ENCODE assay signal across 18 mouse cellular contexts in genomic region chr10:109758921-109759600, GRCm38 (mm10).
DNase-seq lines count a peak whose midpoint lies in the region; ATAC-seq and TF ChIP-seq lines count a peak whose summit lies in the region.
"Had no signal": no experiment of that assay in that cellular context is flagged by ENCODE, and none has a peak within 500 bp of the region (broad histone marks: within the 10 kb centered on the region; RNA-seq: fewer than 3 reads in every experiment).

No protein-coding gene starts in this region.

- 65% methylated on average over 17 of the region's 17 CpGs for WGBS in hindbrain, embryonic 15.5 days
- 82% methylated on average over 17 of the region's 17 CpGs for WGBS in hindbrain, embryonic 11.5 days
- 19% methylated on average over 17 of the region's 17 CpGs for WGBS in cerebellum, adult 2 months

- H3K27me3 ChIP-seq in hindbrain, embryonic 15.5 days = no peaks in the 10 kb centered on the region
- no peaks in the 10 kb centered on the region for H3K27me3 ChIP-seq in hindbrain, embryonic 11.5 days (ENCODE audit: control insufficient read depth, insufficient read depth, low read length)
- no peaks in the 10 kb centered on the region for H3K27me3 ChIP-seq in cerebellum, adult 2 months (ENCODE audit: control insufficient read depth, insufficient read depth, low read length)
- H3K27me3 ChIP-seq: heart, embryonic 15.5 days; lung, embryonic 15.5 days; midbrain, embryonic 12.5 days had no signal

- TF ChIP-seq CTCF in cerebellum, adult 2 months (IDR thresholded peaks at IDR 0.05; ENCODE audit: borderline replicate concordance, insufficient read depth, low read depth, low read length) = no peak

- H3K4me2 ChIP-seq in hindbrain, embryonic 15.5 days = 0 out of 2 replicates have a peak overlapping the region, but pooled peaks have one; percentile 5
- H3K4me2 ChIP-seq in hindbrain, embryonic 11.5 days (replicated peaks; ENCODE audit: low read depth, low read length) = no peak overlapping the region
- H3K4me2 ChIP-seq: heart, embryonic 15.5 days; lung, embryonic 15.5 days; midbrain, embryonic 12.5 days had no signal

- H3K9ac ChIP-seq in hindbrain, embryonic 15.5 days = no peak overlapping the region
- H3K9ac ChIP-seq in hindbrain, embryonic 11.5 days (ENCODE audit: low read depth, low read length) = no peak overlapping the region
- H3K9ac ChIP-seq: heart, embryonic 15.5 days; lung, embryonic 15.5 days; midbrain, embryonic 12.5 days had no signal

- H3K36me3 ChIP-seq in hindbrain, embryonic 15.5 days = 0 out of 2 replicates have a peak, but pooled peaks cover under 1% of the 10 kb centered on the region
- no peaks in the 10 kb centered on the region for H3K36me3 ChIP-seq in hindbrain, embryonic 11.5 days (ENCODE audit: control insufficient read depth, insufficient read depth, low read length)
- H3K36me3 ChIP-seq: heart, embryonic 15.5 days; lung, embryonic 15.5 days; midbrain, embryonic 12.5 days had no signal

- H3K4me1 ChIP-seq in hindbrain, embryonic 15.5 days (replicated peaks) = no peaks in the 10 kb centered on the region; the same call in 1 of the 2 replicates
- H3K4me1 ChIP-seq in hindbrain, embryonic 11.5 days (replicated peaks; ENCODE audit: control insufficient read depth, insufficient read depth, low read length) = no peaks in the 10 kb centered on the region
- no peaks in the 10 kb centered on the region for H3K4me1 ChIP-seq in cerebellum, adult 2 months (ENCODE audit: control insufficient read depth, insufficient read depth, low read length)
- H3K4me1 ChIP-seq: heart, embryonic 15.5 days; lung, embryonic 15.5 days; midbrain, embryonic 12.5 days had no signal

- ATAC-seq in hindbrain, embryonic 15.5 days (ENCODE audit: low FRiP score, low read depth) = peak; percentile 48; the same call in 1 of the 2 replicates
- ATAC-seq in hindbrain, embryonic 11.5 days (ENCODE audit: low FRiP score) = no peak
- ATAC-seq: CD4-positive, CD25-positive, alpha-beta regulatory T cell, adult 4 months; intestine, embryonic 16.5 days had no signal

- H3K9me3 ChIP-seq in hindbrain, embryonic 15.5 days = no peaks in the 10 kb centered on the region
- H3K9me3 ChIP-seq in hindbrain, embryonic 11.5 days (ENCODE audit: control insufficient read depth, low read length) = no peaks in the 10 kb centered on the region
- H3K9me3 ChIP-seq: heart, embryonic 15.5 days; lung, embryonic 15.5 days; midbrain, embryonic 12.5 days had no signal

- DNase-seq in hindbrain, embryonic 11.5 days (ENCODE audit: low spot score) = no peak
- peak; percentile 82 for DNase-seq in brain, adult 2 months (ENCODE audit: low read depth, low spot score)
- DNase-seq in cerebellum, adult 2 months = peak; percentile 68 to 72
- peak; percentile 40 to 69 for DNase-seq in layer of hippocampus, adult 18-20 months (ENCODE audit: low spot score in 2 of 2)
- no peak for DNase-seq in ovary, postnatal 14 days (ENCODE audit: low spot score)
- no peak for DNase-seq in kidney, adult 11 months
- no peak for DNase-seq in thymus, postnatal 14 days
- DNase-seq: adrenal gland, adult 2 months; gastrocnemius, postnatal 14 days; kidney, postnatal 36 days had no signal

- peak overlapping the region; percentile 53 for H3K27ac ChIP-seq in hindbrain, embryonic 15.5 days (replicated peaks)
- no peak overlapping the region for H3K27ac ChIP-seq in hindbrain, embryonic 11.5 days (ENCODE audit: low read depth, low read length)
- H3K27ac ChIP-seq in cerebellum, adult 2 months (ENCODE audit: insufficient read depth, low read length) = peak overlapping the region; percentile 3; the same call in 1 of the 2 replicates
- H3K27ac ChIP-seq: heart, embryonic 15.5 days; lung, embryonic 15.5 days; midbrain, embryonic 12.5 days; stomach, postnatal 0 days had no signal

- H3K4me3 ChIP-seq in hindbrain, embryonic 15.5 days = no peak overlapping the region
- no peak overlapping the region for H3K4me3 ChIP-seq in hindbrain, embryonic 11.5 days (ENCODE audit: low read depth, low read length)
- peak overlapping the region; percentile 38 for H3K4me3 ChIP-seq in cerebellum, adult 2 months (replicated peaks; ENCODE audit: insufficient read depth, low read depth, low read length)
- H3K4me3 ChIP-seq: erythroblast, embryonic 14.5 days; heart, embryonic 15.5 days; lung, embryonic 15.5 days; midbrain, embryonic 12.5 days had no signal

- TF ChIP-seq POLR2A in cerebellum, adult 2 months (IDR thresholded peaks at IDR 0.05; ENCODE audit: borderline replicate concordance, insufficient read depth, low read length) = no peak

Comparison
In these comparisons a context has a peak if more than half of its experiments do, and no peak if none do; other contexts are left out.
1. DNase-seq: peak in brain, adult 2 months (single experiment), cerebellum, adult 2 months (2 of 2) and layer of hippocampus, adult 18-20 months (2 of 2); none in hindbrain, embryonic 11.5 days (single experiment), ovary, postnatal 14 days (single experiment), kidney, adult 11 months (single experiment) and thymus, postnatal 14 days (single experiment).